Mouse (Mus musculus) ES-E14 (cell line): Measurements from ENCODE around the gene Dnhd1. TPM values are rescaled to one million over a fixed set of nuclear protein-coding genes. Genes with fewer than 3 reads are reported as not detected.

Source experiments
- DNase-seq: peaks from one replicate; pipeline ENCODE4 v3.0.0-alpha.2; 2013; ENCODE audit warnings: low read depth, low spot score
- H3K27ac ChIP-seq: 2 replicates; pipeline ENCODE4 v1.5.1; 2012; ENCODE audit warnings: low read depth, mild to moderate bottlenecking, low read length, moderate library complexity, mixed read lengths; ENCODE audit not compliant: poor library complexity, insufficient read depth, severe bottlenecking
- H3K36me3 ChIP-seq: 2 replicates; pipeline ENCODE4 v1.6.1; 2012; ENCODE audit warnings: mild to moderate bottlenecking, low read length, moderate library complexity, mixed read lengths; ENCODE audit not compliant: control insufficient read depth, poor library complexity, insufficient read depth, severe bottlenecking
- H3K4me1 ChIP-seq, 2 experiments: fragments of 150-350 bp in 1 of 2; sonication (generic) in 1 of 2; 2 replicates each; pipeline ENCODE4 v1.6.1; 2012; ENCODE audit warnings: low read length in 2 of 2, mild to moderate bottlenecking in 1 of 2, mixed read lengths in 1 of 2; ENCODE audit not compliant: control insufficient read depth in 2 of 2, insufficient read depth in 2 of 2, poor library complexity in 1 of 2
- H3K4me3 ChIP-seq, 2 experiments: fragments of 150-350 bp in 1 of 2; sonication (generic) in 1 of 2; 2 replicates each; pipeline ENCODE4 v1.5.1; 2012; ENCODE audit warnings: low read length in 2 of 2, low read depth in 1 of 2, mild to moderate bottlenecking in 1 of 2, mixed read lengths in 1 of 2; ENCODE audit not compliant: insufficient read depth in 1 of 2, poor library complexity in 1 of 2, severe bottlenecking in 1 of 2
- H3K9ac ChIP-seq: 2 replicates; pipeline ENCODE4 v1.6.1; 2012; ENCODE audit warnings: low read depth, mild to moderate bottlenecking, low read length, mixed read lengths; ENCODE audit not compliant: poor library complexity, insufficient read depth, severe bottlenecking
- H3K9me3 ChIP-seq: fragments of 150-350 bp; sonication (generic); 2 replicates; pipeline ENCODE4 v1.6.1; 2012; ENCODE audit warnings: low read depth, mild to moderate bottlenecking, low read length; ENCODE audit not compliant: control insufficient read depth, insufficient read depth
- CHD2 ChIP-seq: IDR thresholded peaks from 2 replicates; pipeline ENCODE4 v1.6.1; 2014; ENCODE audit warnings: mild to moderate bottlenecking, low read depth, low read length, inconsistent platforms
- HCFC1 ChIP-seq: IDR thresholded peaks from 2 replicates; pipeline ENCODE4 v1.6.1; 2012; ENCODE audit warnings: low read length, inconsistent platforms, borderline replicate concordance; ENCODE audit not compliant: insufficient read depth
- MAFK ChIP-seq: IDR thresholded peaks from 2 replicates; pipeline ENCODE4 v1.6.1; 2014; ENCODE audit warnings: mild to moderate bottlenecking, low read depth, low read length, inconsistent platforms; ENCODE audit not compliant: insufficient read depth
- ZC3H11A ChIP-seq: IDR thresholded peaks from 2 replicates; pipeline ENCODE4 v1.6.1; 2012; ENCODE audit warnings: low read depth, mild to moderate bottlenecking, inconsistent platforms, low read length, borderline replicate concordance
- ZNF384 ChIP-seq: IDR thresholded peaks from 2 replicates; pipeline ENCODE4 v1.6.1; 2012; ENCODE audit warnings: low read depth, low read length, inconsistent platforms
- in situ Hi-C, 2 experiments: fragments of 600-800 bp; cut with MboI; formaldehyde crosslinking; loops; one replicate each; pipeline ENCODE4 v1.15.1; 2025; ENCODE audit warnings: low sequenced_read_pairs in 2 of 2, inconsistent platforms in 1 of 2; ENCODE audit not compliant: unreplicated experiment in 2 of 2
- total RNA-seq: library from RNA; depleted of rRNA; stranded (reverse); fragments of 300-350 nt; gene quantifications from 2 replicates; pipeline ENCODE4 v1.2.3, GENCODE M21; 2012

The Dnhd1 gene
- total RNA-seq, 1 experiment, result 0.98 TPM

DNA sequence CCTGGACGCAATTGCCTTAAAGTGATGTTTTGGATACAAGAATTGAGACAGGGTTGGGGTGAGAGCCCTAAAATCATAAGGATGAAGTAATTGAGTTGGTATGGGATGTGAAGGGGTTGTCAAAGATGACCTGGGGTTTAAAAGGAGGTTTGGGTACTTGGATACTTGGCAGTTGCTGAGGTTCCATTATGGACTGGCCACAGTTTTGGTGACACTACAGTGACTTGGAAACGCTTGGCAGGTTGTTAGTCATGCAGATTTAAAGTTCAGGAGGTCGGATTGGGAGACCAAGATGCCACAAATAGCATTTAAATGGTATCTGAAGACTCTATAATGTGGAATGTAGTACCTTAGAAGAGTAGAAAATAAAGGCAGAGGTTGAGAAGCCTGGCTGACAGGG is 87.0 kb downstream of the Dnhd1 start:
- Histone ChIP-seq H3K27ac (no peak overlapping the region), H3K9me3 (no peaks in the 10 kb centered on the region), H3K4me3 (peak overlapping the region; percentile 79 to 81; a peak in 3 of 4 replicates), H3K9ac (no peak overlapping the region), H3K36me3 (peaks cover 37% of the 10 kb centered on the region), H3K4me1 (peaks cover 2% of the 10 kb centered on the region in 2 experiments; a peak in 2 of 4 replicates)
- in situ Hi-C loops, result no loop called here
- no peak for DNase-seq
- TF ChIP-seq MAFK (no peak), HCFC1 (no peak), CHD2 (no peak), ZC3H11A (no peak), ZNF384 (no peak)

DNA sequence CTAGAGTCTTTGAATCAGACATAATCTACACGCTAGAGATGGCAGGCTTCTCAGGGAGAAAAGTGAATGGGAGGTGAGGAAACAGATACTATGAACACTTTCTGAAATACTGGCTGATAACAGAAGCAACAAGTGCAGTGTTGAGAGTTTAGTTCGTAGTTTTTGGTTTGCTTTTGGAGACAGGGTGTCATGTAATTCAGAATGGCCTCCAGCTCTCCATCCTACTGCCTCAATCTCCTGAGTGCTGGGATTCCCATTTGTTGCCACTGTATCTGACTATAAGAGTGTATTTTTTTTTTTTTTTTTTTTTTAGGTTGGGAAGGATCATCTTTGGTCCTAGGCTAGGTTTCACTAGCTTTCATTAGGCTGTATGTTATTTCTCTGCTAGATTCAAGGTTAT is 87.7 kb downstream of the Dnhd1 start:
- TF ChIP-seq CHD2 (no peak), MAFK (no peak), ZNF384 (no peak), ZC3H11A (no peak), HCFC1 (no peak)
- Histone ChIP-seq H3K27ac (no peak overlapping the region), H3K4me3 (no peak overlapping the region), H3K4me1 (peaks cover 2 to 5% of the 10 kb centered on the region in 2 experiments; a peak in 2 of 4 replicates), H3K36me3 (peaks cover 35% of the 10 kb centered on the region), H3K9ac (no peak overlapping the region), H3K9me3 (no peaks in the 10 kb centered on the region)
- DNase-seq, result no peak
- in situ Hi-C loops, result no loop called here

DNA sequence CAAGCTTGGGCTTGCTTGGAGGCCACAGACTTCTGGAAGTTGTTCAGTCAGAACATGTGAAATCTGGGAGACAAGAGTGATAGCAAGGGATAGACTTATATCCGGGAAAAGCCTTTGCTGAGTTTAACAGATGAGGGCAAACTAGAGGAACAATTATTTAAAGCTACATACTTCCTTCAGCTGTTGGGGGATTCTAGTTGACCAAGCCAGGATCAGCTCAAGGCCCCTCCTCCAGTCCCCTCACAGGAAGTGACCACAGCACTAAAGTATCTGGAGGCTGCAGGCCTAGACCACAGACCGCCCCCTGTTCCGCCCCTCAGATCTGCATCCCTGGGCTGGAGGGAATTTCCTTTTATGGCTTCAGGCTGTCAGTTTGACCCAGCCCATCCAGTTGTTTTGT is 88.3 kb downstream of the Dnhd1 start:
- peaks cover 2 to 5% of the 10 kb centered on the region in 2 experiments; a peak in 2 of 4 replicates for H3K4me1 ChIP-seq
- H3K9ac ChIP-seq, result no peak overlapping the region
- H3K9me3 ChIP-seq, result no peaks in the 10 kb centered on the region

DNA sequence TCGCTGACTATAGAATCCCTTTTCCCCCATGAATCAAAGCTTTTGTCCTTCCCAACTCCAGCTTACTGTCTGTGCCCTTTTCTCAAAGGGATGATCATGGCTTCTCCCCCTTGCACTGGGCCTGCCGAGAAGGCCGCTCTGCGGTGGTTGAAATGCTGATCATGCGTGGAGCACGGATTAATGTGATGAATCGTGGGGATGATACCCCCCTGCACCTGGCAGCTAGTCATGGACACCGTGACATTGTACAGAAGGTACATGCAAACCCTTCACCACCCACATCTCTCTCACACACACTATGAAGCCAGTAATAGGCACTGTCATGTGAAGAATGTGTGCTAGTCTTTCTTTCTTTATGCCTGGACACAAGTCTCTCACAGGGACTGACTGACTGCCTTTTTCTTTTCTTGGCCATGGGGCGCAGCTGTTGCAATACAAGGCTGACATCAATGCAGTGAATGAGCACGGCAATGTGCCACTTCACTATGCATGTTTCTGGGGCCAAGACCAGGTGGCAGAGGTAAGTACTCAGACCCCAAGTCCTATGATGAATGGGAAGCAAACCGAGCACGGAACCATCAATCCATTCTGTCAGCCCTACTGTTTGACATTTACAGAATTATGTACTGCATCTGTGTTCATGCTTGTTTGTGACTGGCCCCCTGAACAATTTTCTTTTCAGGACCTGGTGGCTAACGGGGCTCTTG is 89.6 kb downstream of the Dnhd1 start:
- Histone ChIP-seq H3K4me3 (no peak overlapping the region), H3K9ac (no peak overlapping the region), H3K4me1 (peaks cover 2 to 5% of the 10 kb centered on the region in 2 experiments; a peak in 2 of 4 replicates), H3K27ac (no peak overlapping the region; the same call in 1 of the 2 replicates), H3K36me3 (peaks cover 20% of the 10 kb centered on the region), H3K9me3 (no peaks in the 10 kb centered on the region)
- in situ Hi-C loops, result no loop called here
- TF ChIP-seq CHD2 (no peak), MAFK (no peak), HCFC1 (no peak), ZNF384 (no peak), ZC3H11A (no peak)
- no peak for DNase-seq

More for the DNA sequence above, 88.3 kb downstream of the Dnhd1 start:
- no peak overlapping the region for H3K27ac ChIP-seq
- TF ChIP-seq ZNF384, result no peak
- no peak for TF ChIP-seq CHD2
- no peak for TF ChIP-seq HCFC1
- TF ChIP-seq ZC3H11A, result no peak
- DNase-seq, result no peak
- peaks cover 29% of the 10 kb centered on the region for H3K36me3 ChIP-seq
- in situ Hi-C loops, result no loop called here
- no peak overlapping the region for H3K4me3 ChIP-seq

DNA sequence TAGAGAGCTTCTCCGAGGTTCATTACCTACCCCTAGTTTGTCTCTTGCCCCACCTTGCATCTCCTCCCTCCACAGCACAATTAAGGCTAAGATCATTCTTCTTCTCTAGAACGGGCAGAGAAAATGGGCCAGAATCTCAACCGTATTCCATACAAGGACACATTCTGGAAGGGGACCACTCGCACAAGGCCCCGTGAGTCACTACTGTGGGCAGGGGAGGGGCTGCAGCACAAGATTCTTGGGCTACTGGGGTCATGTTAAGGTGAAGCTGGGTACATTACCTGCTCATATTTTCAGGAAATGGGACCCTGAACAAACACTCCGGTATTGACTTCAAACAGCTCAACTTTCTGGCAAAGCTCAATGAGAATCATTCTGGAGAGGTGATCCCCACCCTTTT is 90.2 kb downstream of the Dnhd1 start:
- in situ Hi-C loops, result no loop called here
- DNase-seq, result no peak

More for the DNA sequence above, 90.2 kb downstream of the Dnhd1 start:
- Histone ChIP-seq H3K27ac (no peak overlapping the region), H3K4me1 (peaks cover 2 to 5% of the 10 kb centered on the region in 2 experiments; a peak in 2 of 4 replicates), H3K9me3 (no peaks in the 10 kb centered on the region), H3K4me3 (no peak overlapping the region), H3K9ac (no peak overlapping the region), H3K36me3 (peaks cover 20% of the 10 kb centered on the region)
- no peak for TF ChIP-seq MAFK
- TF ChIP-seq CHD2, result no peak
- no peak for TF ChIP-seq ZC3H11A
- TF ChIP-seq HCFC1, result no peak
- TF ChIP-seq ZNF384, result no peak
